Mouse (Mus musculus) embryo, embryonic 11 days (tissue): ENCODE measurements at regions not wholly inside any gene's neighbourhood (a gene's known extent, or its start where the extent isn't known, plus 50 kb on each side); places are given as distances from the start of the nearest gene placed in this dataset.

Experiments used
- DNase-seq: peaks from one replicate; pipeline ENCODE4 v3.0.0-alpha.2; 2015

GRCm38 (mm10) chrX:97141170-97142085 lies 69.0 kb downstream of the Pgr15l start:
- peak; percentile 10 for DNase-seq

GRCm38 (mm10) chrX:97142237-97142636 lies 69.8 kb downstream of the Pgr15l start:
- peak; percentile 0 for DNase-seq

- no peak for DNase-seq
These were observed 83.8 kb downstream of the Pgr15l start for GRCm38 (mm10) chrX:97156155-97156554.
